Mouse (Mus musculus): ENCODE data around the gene Muc16.

DNA sequence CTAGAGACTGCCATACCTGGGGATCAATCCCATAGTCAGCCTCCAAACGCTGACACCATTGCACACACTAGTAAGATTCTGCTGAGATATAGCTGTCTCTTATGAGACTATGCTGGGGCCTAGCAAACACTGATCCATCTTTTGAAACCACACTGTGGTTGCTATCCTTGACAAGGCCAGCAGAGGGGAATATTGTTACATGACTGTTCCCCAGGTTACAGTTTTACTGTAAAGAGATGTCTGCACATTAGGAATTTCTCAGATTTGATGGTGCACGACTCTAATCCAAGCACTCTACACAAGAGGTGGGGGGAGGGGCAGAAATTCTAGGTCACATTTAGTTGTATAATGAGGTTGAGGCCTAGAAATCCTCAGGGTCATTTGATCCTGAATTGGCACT, 166.2 kb downstream of the Muc16 start:
- TF ChIP-seq CTCF (IDR thresholded peaks at IDR 0.05; ENCODE audit: low read depth, low read length) (no peak), POLR2A (IDR thresholded peaks at IDR 0.05; ENCODE audit: extremely low read depth, insufficient read depth, low read length) (no peak)
